Mouse (Mus musculus) CH12.LX (cell line): ENCODE measurements around the gene Casp9. TPM values are rescaled to one million over a fixed set of nuclear protein-coding genes. Genes with fewer than 3 reads are reported as not detected.

Experiments
- DNase-seq: peaks from one replicate; pipeline ENCODE4 v3.0.0-alpha.2; 2013; ENCODE audit errors: extremely low read depth
- H3K27ac ChIP-seq: 2 replicates; pipeline ENCODE4 v1.5.1; 2012; ENCODE audit warnings: low read depth, mild to moderate bottlenecking, control low read depth, moderate library complexity; ENCODE audit not compliant: insufficient read depth
- H3K27me3 ChIP-seq: replicated peaks from 2 replicates; pipeline ENCODE3; 2012; ENCODE audit warnings: inconsistent platforms
- H3K36me3 ChIP-seq, 2 experiments: replicated peaks in 1 of 2; 2 replicates each; pipeline versions ENCODE3 to v1.6.1; 2012; ENCODE audit warnings: inconsistent platforms in 1 of 2, low read length in 1 of 2, mild to moderate bottlenecking in 1 of 2, mixed read lengths in 1 of 2, moderate library complexity in 1 of 2; ENCODE audit not compliant: control insufficient read depth in 1 of 2, insufficient read depth in 1 of 2
- H3K4me1 ChIP-seq, 2 experiments: 2 replicates each; pipeline ENCODE4 v1.6.1; 2012; ENCODE audit warnings: inconsistent platforms in 1 of 2, moderate library complexity in 1 of 2; ENCODE audit not compliant: insufficient read depth in 2 of 2, control insufficient read depth in 1 of 2
- H3K4me2 ChIP-seq: 2 replicates; pipeline ENCODE4 v1.6.1; 2012; ENCODE audit warnings: low read depth, mild to moderate bottlenecking, control low read depth; ENCODE audit not compliant: poor library complexity, insufficient read depth, severe bottlenecking
- H3K4me3 ChIP-seq, 3 experiments: fragments of 150-350 bp in 1 of 3; sonication (generic) in 1 of 3; replicated peaks in 1 of 3; 2 replicates each; pipeline versions ENCODE3 to v1.5.1; 2011 to 2012; ENCODE audit warnings: low read depth in 2 of 3, low read length in 2 of 3, mild to moderate bottlenecking in 2 of 3, moderate library complexity in 2 of 3, control low read depth in 1 of 3, improper control_type of control experiment in 1 of 3, inconsistent platforms in 1 of 3, mixed read lengths in 1 of 3; ENCODE audit not compliant: poor library complexity in 1 of 3
- H3K79me2 ChIP-seq: replicated peaks from 2 replicates; pipeline ENCODE4 v1.6.1; 2012; ENCODE audit warnings: mild to moderate bottlenecking, moderate library complexity; ENCODE audit not compliant: control insufficient read depth, poor library complexity, insufficient read depth, severe bottlenecking; ENCODE audit errors: extremely low read depth
- H3K9ac ChIP-seq: 2 replicates; pipeline ENCODE4 v1.6.1; 2012; ENCODE audit warnings: low read depth, mild to moderate bottlenecking, control low read depth, moderate library complexity; ENCODE audit not compliant: insufficient read depth
- H3K9me3 ChIP-seq: replicated peaks from 2 replicates; pipeline ENCODE3; 2012; ENCODE audit warnings: low read length, inconsistent platforms, mixed read lengths
- BHLHE40 ChIP-seq: IDR thresholded peaks from 2 replicates; pipeline ENCODE4 v1.6.1; 2011; ENCODE audit warnings: mild to moderate bottlenecking, low read depth, low read length, improper control_type of control experiment
- CHD1 ChIP-seq: IDR thresholded peaks from 2 replicates; pipeline ENCODE4 v1.6.1; 2012; ENCODE audit warnings: low read depth, low read length, improper control_type of control experiment, inconsistent platforms
- CHD2 ChIP-seq: IDR thresholded peaks from 2 replicates; pipeline ENCODE4 v1.6.1; 2011; ENCODE audit warnings: low read length, improper control_type of control experiment
- EP300 ChIP-seq: IDR thresholded peaks from 2 replicates; pipeline ENCODE4 v1.6.1; 2011; ENCODE audit warnings: low read length, improper control_type of control experiment
- ETS1 ChIP-seq: conservative IDR thresholded peaks from 2 replicates; pipeline ENCODE4 v1.6.1; 2012; ENCODE audit warnings: low read depth, mild to moderate bottlenecking, inconsistent platforms, low read length, improper control_type of control experiment, moderate library complexity
- HCFC1 ChIP-seq: IDR thresholded peaks from 2 replicates; pipeline ENCODE4 v1.6.1; 2012; ENCODE audit warnings: low read depth, mild to moderate bottlenecking, inconsistent platforms, low read length, improper control_type of control experiment
- IRF4 ChIP-seq: IDR thresholded peaks from 2 replicates; pipeline ENCODE4 v1.6.1; 2014; ENCODE audit warnings: low read depth, mild to moderate bottlenecking, inconsistent platforms, low read length, improper control_type of control experiment
- JUND ChIP-seq: conservative IDR thresholded peaks from 2 replicates; pipeline ENCODE4 v1.6.1; 2011; ENCODE audit warnings: low read depth, low read length, improper control_type of control experiment
- MAFK ChIP-seq: IDR thresholded peaks from 2 replicates; pipeline ENCODE4 v1.6.1; 2011; ENCODE audit warnings: low read length, improper control_type of control experiment; ENCODE audit not compliant: insufficient replicate concordance
- MAZ ChIP-seq: IDR thresholded peaks from 2 replicates; pipeline ENCODE4 v1.6.1; 2012; ENCODE audit warnings: low read depth, mild to moderate bottlenecking, inconsistent platforms, low read length, improper control_type of control experiment, moderate library complexity
- MEF2A ChIP-seq: IDR thresholded peaks from 2 replicates; pipeline ENCODE4 v1.6.1; 2014; ENCODE audit warnings: low read depth, mild to moderate bottlenecking, inconsistent platforms, low read length, improper control_type of control experiment, borderline replicate concordance
- NELFE ChIP-seq: IDR thresholded peaks from 2 replicates; pipeline ENCODE4 v1.6.1; 2011; ENCODE audit warnings: low read depth, low read length, improper control_type of control experiment
- NRF1 ChIP-seq: IDR thresholded peaks from 2 replicates; pipeline ENCODE4 v1.6.1; 2014; ENCODE audit warnings: low read depth, mild to moderate bottlenecking, inconsistent platforms, low read length, improper control_type of control experiment, moderate library complexity
- PAX5 ChIP-seq: IDR thresholded peaks from 2 replicates; pipeline ENCODE4 v1.6.1; 2012; ENCODE audit warnings: low read length, inconsistent platforms, mixed read lengths
- POLR2A ChIP-seq: IDR thresholded peaks from 2 replicates; pipeline ENCODE4 v1.6.1; 2011; ENCODE audit warnings: low read depth, mild to moderate bottlenecking, improper control_type of control experiment, low read length
- POLR2AphosphoS2 ChIP-seq: IDR thresholded peaks from 2 replicates; pipeline ENCODE4 v1.6.1; 2011; ENCODE audit warnings: low read depth, low read length, improper control_type of control experiment
- RCOR1 ChIP-seq: conservative IDR thresholded peaks from 2 replicates; pipeline ENCODE4 v1.6.1; 2012; ENCODE audit warnings: low read depth, mild to moderate bottlenecking, inconsistent platforms, low read length, improper control_type of control experiment
- SMC3 ChIP-seq: IDR thresholded peaks from 2 replicates; pipeline ENCODE4 v1.6.1; 2011; ENCODE audit warnings: low read depth, low read length, improper control_type of control experiment
- TBP ChIP-seq: conservative IDR thresholded peaks from 2 replicates; pipeline ENCODE4 v1.6.1; 2011; ENCODE audit warnings: low read depth, low read length, improper control_type of control experiment
- TCF12 ChIP-seq: IDR thresholded peaks from 2 replicates; pipeline ENCODE4 v1.6.1; 2014; ENCODE audit warnings: low read depth, mild to moderate bottlenecking, inconsistent platforms, low read length, improper control_type of control experiment
- UBTF ChIP-seq: IDR thresholded peaks from 2 replicates; pipeline ENCODE4 v1.6.1; 2012; ENCODE audit warnings: low read depth, mild to moderate bottlenecking, inconsistent platforms, low read length, improper control_type of control experiment, moderate library complexity
- USF2 ChIP-seq: conservative IDR thresholded peaks from 2 replicates; pipeline ENCODE4 v1.6.1; 2011; ENCODE audit warnings: low read depth, low read length, improper control_type of control experiment
- ZC3H11A ChIP-seq: IDR thresholded peaks from 2 replicates; pipeline ENCODE4 v1.6.1; 2012; ENCODE audit warnings: low read depth, mild to moderate bottlenecking, inconsistent platforms, low read length, improper control_type of control experiment
- dilution Hi-C: fragments of 300-500 bp; cut with MboI; formaldehyde crosslinking; loops from 2 replicates; pipeline ENCODE4 v1.14.3; 2020; ENCODE audit warnings: low sequenced_read_pairs; ENCODE audit not compliant: extremely low pct_unique_long_range_greater_than_20kb, extremely low pct_ligation_motif_present
- in situ Hi-C: fragments of 300-500 bp; cut with MboI; formaldehyde crosslinking; loops from 3 replicates; pipeline ENCODE4 v1.14.3; 2019; ENCODE audit warnings: low sequenced_read_pairs, low pct_ligation_motif_present, low pct_unique_long_range_greater_than_20kb, mixed read lengths
- polyA plus RNA-seq: library from polyadenylated mRNA; unstranded; fragments of >175 nt; gene quantifications from 2 replicates; pipeline ENCODE4 v1.2.1, GENCODE M21; 2012; ENCODE audit warnings: low read depth; ENCODE audit not compliant: insufficient read length
- total RNA-seq, 2 experiments: library from RNA; depleted of rRNA; stranded (reverse); fragments of 300-350 nt in 1 of 2; fragments of >200 nt in 1 of 2; gene quantifications; 2 replicates each; pipeline ENCODE4 v1.2.3; 2012 to 2014

Gene Casp9
- total and polyA plus RNA-seq, 3 experiments, result 5.2 to 15.3 (median 14.5) TPM

DNA sequence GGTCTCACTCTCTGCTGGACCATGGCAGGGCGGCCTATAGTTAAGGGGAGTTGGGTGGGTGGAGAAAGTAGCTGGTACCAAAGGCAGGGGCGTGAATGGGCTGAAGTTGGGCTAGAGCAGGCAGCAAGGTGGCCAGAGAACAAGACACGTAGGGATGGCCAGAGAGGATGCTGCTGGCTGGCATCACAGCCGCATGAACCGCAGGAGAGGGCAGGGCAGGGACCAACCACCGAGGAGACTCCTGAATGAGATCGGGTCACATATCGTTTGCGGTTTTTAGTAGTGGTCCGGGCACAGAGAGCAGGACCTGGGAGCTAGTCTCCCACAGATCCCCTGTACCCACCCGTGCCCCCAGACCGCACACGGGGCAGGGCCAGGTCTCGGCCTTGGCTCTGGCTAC is 65.9 kb downstream of the Casp9 start:
- Histone ChIP-seq H3K4me1 (peaks cover 5 to 31% of the 10 kb centered on the region in 2 experiments; a peak in 2 of 4 replicates), H3K79me2 (no peaks in the 10 kb centered on the region), H3K4me2 (no peak overlapping the region), H3K36me3 (peaks cover 33 to 64% of the 10 kb centered on the region in 2 experiments), H3K9ac (no peak overlapping the region), H3K27ac (no peak overlapping the region), H3K4me3 (no peak overlapping the region), H3K27me3 (no peaks in the 10 kb centered on the region), H3K9me3 (peaks cover 7% of the 10 kb centered on the region)
- no peak for DNase-seq
- TF ChIP-seq CHD1, result no peak
- TF ChIP-seq ZC3H11A, result no peak
- no peak for TF ChIP-seq BHLHE40
- no peak for TF ChIP-seq MAZ
- TF ChIP-seq CHD2, result no peak
- TF ChIP-seq POLR2A, result no peak
- no peak for TF ChIP-seq USF2
- TF ChIP-seq MAFK, result no peak
- TF ChIP-seq NRF1, result no peak
- no peak for TF ChIP-seq NELFE
- TF ChIP-seq UBTF, result no peak
- no peak for TF ChIP-seq SMC3
- TF ChIP-seq IRF4, result no peak
- no peak for TF ChIP-seq TCF12
- no peak for TF ChIP-seq MEF2A
- TF ChIP-seq POLR2AphosphoS2, result no peak
- TF ChIP-seq JUND, result no peak
- TF ChIP-seq EP300, result no peak
- no peak for TF ChIP-seq RCOR1
- TF ChIP-seq TBP, result no peak
- in situ Hi-C loops (no loop called here), dilution Hi-C loops (no loop called here)

DNA sequence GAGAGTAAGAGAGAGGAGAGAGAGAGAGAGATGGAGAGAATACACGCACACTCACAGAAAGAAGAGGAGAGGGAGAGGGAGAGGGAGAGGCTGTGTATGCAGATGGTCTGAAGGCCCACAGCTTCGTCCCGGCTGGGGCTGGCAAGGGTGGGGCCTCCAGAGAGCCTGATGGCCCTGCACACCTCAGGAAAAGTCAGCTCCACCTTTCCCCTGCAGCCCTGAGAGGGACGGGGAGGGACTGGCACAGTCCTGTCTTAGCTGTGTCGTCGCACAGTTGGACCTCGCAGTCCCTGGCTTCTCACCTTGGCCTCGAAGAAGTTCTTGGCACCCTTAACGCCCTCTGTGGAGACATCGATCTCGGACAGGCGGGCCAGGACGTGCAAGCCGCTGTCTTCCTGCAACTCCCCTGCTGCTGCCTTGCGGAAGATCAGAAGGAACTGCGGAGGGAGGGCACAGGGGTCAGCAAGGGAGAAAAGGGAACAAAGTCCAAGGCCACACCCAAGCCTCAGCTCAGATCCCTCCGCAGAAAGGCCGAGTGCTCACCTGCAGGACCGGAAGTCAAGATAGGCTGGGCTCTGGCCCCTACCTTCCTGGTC is 66.9 kb downstream of the Casp9 start:
- in situ Hi-C loops (loop anchor here (5.0 to 10.0 kb wide), 2 partner anchors 97 to 214 kb away; no protein-coding TSS in a partner anchor), dilution Hi-C loops (no loop called here)
- H3K27ac ChIP-seq, result no peak overlapping the region
- DNase-seq, result no peak
- no peak overlapping the region for H3K4me2 ChIP-seq
- peaks cover 5 to 35% of the 10 kb centered on the region in 2 experiments; a peak in 2 of 4 replicates for H3K4me1 ChIP-seq
- no peak overlapping the region for H3K4me3 ChIP-seq
- no peaks in the 10 kb centered on the region for H3K79me2 ChIP-seq
- H3K27me3 ChIP-seq, result no peaks in the 10 kb centered on the region
- TF ChIP-seq POLR2AphosphoS2 (no peak), PAX5 (no peak), NRF1 (no peak), POLR2A (no peak), EP300 (no peak), MAZ (no peak), HCFC1 (no peak), ZC3H11A (no peak), CHD2 (no peak), ETS1 (no peak), USF2 (no peak), NELFE (no peak)
- H3K9me3 ChIP-seq, result peaks cover 11% of the 10 kb centered on the region
- H3K36me3 ChIP-seq, result peaks cover 36 to 73% of the 10 kb centered on the region in 2 experiments
- no peak overlapping the region for H3K9ac ChIP-seq
